Mouse (Mus musculus): ENCODE data around the gene Gm20388.

The Gm20388 gene

DNA sequence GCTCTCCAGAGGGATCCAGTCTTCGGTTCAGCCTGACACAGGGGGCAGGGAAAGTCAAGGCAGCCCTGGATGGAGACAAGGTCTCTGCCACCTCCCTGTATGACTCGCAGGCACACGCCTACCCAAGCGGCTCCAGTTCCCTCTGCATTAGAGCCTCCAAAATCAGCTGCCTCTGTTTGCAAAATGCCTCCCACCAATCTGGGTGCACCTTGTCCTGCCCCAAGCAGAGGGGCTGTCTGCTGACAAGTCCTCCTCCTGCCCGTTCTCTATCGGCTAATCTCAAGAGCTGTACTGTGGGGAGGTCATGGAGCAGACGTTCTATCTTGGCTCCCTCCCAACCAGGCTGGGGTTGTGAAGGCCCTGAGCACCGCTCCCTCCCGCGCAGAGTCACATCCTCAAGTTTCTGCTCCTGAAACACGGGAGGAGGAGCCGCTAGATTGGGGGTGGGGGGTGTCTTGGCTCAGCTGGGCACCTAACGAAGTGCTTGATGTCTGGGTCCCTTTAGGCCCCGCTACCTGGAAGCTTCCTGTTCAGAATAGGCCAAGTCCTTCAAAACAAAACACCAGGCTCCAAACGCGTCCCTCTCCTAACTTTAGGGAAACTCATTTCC is 2564.4 kb downstream of the Gm20388 start:
- peak; percentile 82 for DNase-seq (ENCODE audit: low spot score)

DNA sequence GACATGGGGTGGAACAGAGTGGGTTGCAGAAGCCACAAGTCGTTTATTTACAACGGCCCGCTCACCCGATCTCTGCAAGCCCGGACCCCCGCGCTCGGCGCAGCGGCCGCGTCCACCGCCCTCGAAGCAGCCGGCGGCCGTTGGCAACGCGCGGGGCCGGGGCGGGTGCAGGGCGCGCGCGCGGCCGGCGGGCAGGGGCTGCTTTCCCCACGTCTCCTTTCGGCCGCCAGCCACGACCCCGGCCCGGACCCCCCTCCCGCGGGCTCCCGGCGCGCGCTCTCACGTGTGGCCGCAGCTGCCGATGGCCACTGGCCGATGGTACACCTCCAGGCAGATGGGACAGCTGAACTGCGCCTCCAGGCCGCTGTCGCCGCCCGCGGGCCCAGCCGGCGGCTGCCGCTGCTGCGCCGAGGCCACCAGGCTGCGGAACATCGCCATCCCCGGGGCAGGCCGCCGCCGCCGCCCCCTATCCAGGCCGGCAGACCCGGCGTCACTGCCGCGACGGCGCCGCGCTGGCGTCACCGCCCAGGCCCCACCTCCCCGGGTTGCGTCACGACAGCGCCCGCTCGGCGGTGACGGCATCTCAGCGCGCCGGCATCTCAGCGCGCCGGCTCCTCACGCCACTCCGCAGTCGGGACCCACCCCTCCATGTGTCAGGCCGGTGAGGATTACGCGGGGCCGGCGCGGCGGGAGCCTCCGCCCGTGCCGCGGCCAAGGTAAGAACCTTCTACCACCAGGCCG is 2565.1 kb downstream of the Gm20388 start, which contains the start of the genes Rnf166 and Ctu2:
TSS of gene Rnf166 (minus strand) at position 485 of the 741 bp plus-strand sequence.
TSS of gene Ctu2 (plus strand) at position 564 of the 741 bp plus-strand sequence.
- DNase-seq (ENCODE audit: low spot score) = peak; percentile 84

DNA sequence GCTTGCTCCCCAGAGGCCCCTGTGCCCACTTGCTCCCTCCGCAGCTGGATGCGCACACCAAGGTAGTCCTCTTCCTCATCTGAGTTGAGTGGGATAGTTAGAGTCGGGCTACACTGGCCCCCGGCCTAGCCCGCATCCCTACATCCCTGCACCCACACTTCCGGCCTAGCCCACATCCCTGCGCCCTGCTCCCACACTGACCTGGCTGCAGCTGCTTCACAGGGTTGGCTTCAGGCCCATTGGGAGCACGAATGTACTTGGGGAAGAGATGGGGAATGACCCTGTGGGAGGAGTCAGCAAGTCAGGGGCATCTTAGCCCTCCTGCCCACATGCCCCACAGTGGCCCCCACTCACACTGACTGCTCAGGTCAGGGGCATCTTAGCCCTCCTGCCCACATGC is 2571.8 kb downstream of the Gm20388 start:
- DNase-seq (ENCODE audit: low spot score) = no peak

DNA sequence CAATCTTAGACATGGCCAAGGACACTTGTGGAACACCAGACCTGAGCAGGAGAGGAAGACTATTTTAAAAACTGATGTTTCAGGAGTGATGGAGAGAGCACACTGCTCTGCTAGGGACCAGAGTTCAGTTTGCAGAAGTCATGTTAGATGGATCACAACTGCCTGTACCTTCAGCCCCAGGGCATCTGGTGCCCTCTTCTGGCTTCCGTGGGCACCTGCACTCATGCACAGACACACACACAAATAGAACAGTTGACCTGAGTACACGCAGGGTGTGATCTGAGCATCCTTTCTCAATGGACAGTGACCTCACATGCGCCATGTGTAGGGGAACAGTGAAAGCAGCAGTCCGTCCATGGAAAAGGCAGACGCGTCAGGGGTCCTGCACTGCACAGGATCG is 2573.2 kb downstream of the Gm20388 start:
- no peak for DNase-seq (ENCODE audit: low spot score)

DNA sequence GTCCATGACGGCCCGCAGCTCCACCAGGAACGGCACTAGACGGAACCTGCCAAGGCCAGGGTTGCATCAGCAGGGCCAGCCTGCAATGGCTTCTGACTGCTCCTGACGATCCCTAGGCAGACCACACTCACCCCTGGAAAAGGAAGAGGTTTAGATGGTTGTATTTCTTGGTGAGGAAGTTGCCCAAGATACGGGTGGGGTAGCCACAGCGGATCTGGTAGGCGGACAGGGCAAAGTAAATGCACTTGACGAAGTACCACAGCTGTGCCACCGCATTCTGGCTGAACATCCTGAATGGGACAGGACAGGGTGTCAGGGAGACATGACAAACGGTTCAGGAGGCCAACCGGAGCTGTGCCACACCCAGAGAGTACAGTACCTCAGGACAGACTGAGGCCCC is 2574.2 kb downstream of the Gm20388 start:
- no peak for DNase-seq (ENCODE audit: low spot score)

DNA sequence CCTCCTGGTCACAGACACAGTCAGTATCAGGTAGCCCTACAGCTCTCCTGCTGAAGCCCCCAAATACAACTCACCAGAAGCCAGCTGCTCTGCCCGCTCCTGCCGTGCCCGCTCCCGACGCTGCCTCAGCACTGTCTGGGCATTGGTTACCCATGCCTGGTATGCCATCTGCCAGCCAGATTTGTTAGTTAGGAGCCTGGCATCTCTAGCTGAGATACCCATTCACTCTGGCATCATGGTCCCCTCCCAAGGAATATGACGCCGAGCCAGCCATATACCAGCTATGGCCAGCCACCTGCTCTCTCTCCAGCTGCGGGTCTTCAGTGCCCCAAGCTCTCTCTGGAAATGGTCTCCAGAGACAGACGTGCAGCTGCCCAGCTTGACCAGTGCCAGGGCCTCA is 2577.7 kb downstream of the Gm20388 start:
- no peak for DNase-seq (ENCODE audit: low spot score)

DNA sequence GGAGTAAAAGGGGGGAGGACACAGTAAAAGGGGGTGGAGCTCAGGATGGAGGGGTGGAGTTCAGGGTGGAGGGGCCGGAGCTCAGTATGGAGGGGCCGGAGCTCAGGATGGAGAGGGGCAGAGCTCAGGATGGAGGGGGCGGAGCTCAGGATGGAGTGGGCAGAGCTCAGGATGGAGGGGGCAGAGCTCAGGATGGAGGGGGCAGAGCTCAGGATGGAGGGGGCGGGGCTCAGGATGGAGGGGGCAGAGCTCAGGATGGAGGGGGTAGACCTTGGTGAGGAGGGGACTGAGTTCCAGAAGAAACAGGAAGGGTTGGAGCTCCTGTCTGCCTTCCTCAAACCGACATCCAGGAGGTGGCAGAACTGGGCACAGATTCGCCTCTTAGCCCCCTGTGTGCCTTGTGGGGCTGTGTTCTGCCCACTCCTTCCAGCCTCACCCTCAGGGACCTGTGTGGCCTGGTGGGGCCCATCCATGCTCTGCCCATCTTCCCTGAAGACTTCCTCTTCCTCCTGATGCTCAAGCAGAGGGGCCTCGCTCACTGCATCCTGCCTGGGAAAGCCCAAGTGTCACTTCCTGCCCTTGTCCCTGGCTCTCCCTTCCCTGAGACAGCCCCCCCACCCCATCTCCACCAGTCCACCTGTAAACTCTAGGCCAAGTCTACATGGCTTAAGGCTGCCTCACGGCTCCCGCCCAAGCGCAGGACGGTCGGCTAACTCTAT is 2586.5 kb downstream of the Gm20388 start:
- DNase-seq (ENCODE audit: low spot score) = no peak

DNA sequence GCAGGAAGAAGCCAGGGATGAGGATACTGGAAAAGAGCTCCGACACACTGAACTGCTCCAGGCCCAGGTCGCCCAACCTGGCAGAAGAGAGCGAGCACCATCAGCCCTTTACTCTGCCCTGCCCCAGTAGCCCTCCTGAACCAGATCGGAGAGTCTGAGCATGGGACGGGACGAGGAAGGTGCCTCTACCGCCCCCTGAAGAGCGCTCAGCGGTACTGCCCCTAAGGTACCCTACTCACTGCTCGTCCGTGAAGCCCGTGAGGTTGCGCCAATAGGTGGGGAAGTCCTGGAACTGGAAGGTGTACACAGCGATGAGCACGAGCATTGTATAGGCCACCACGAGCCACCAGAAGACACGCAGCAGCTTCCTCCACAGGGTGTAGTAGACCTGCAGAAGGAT is 2587.3 kb downstream of the Gm20388 start:
- no peak for DNase-seq (ENCODE audit: low spot score)

DNA sequence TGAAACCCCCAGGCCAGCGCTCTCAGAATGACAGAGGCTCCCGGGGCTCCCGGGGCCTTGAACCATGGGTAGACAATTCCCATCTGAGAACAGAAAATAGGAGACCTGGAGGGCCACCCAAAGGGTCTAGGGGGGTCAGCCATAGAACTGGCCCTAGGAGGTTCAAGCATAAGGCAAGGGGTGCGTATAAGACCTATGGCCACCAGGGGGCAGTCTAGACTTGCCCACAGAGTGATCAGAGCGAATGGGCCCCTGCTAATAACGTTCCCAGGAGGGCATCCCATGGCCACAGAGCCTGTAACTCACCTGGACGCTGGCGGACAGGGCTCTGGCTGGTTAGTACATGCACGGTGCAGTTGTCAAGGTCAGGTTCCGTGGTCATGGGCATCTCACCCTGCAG is 2590.2 kb downstream of the Gm20388 start:
- DNase-seq (ENCODE audit: low spot score) = peak; percentile 77

DNA sequence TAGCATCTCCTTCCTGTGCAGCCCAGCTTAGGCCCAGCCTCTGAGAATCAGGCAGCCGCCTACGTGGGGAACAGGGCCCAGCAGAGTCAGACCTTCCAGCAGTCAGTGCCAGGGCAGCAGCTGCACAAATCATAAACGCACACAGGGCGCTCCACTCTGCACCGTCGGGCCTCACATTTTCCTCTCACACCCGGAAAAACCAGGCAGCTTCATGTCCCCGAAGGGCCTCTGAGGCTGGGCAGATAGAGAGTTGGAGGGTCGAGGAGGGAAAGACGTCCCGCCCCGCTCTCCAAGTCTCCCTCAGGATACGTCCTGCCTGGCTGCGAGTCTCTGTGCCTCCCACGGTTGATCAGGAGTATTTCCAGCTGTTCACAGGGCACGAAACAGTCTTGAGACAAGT is 2600.9 kb downstream of the Gm20388 start:
- no peak for DNase-seq (ENCODE audit: low spot score)

DNA sequence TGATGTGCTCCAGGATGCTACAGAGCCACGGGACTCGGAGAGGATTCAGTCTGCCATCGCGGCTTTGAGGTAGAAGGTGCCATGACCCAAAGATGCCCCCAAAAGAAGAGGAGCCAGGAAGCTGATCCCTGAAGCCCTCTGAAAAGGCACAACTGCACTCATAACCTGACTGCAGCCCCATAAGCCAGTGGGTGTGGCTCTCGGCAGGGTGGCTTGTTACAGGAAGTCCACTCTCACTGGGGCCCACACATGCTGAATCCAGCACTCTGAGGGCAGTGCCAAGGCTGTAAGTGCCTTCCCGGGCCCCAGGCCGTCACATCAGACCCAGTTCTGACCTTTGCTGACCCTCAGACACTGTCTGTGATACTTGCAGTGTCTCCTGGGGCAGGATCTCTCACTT is 2601.8 kb downstream of the Gm20388 start:
- DNase-seq (ENCODE audit: low spot score) = no peak

DNA sequence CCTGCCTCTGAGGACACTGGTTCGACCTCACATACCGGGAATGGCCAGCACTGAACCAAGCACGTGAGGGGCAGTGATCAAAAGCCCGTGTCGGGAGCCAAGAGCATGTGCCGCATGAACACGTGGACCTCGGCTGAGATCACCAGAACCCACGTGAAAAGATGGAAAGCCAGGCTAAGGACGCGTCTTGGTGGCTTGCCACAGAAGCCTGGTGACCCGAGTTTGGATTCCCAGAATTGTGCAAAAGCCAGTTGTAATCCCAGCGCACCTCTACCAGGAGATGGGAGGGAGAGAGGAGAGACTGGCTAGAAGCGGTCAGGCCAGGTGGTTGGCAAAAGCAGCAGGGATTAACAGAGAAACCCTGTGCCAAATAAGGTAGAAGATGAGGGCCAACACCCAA is 2605.1 kb downstream of the Gm20388 start:
- no peak for DNase-seq (ENCODE audit: low spot score)

DNA sequence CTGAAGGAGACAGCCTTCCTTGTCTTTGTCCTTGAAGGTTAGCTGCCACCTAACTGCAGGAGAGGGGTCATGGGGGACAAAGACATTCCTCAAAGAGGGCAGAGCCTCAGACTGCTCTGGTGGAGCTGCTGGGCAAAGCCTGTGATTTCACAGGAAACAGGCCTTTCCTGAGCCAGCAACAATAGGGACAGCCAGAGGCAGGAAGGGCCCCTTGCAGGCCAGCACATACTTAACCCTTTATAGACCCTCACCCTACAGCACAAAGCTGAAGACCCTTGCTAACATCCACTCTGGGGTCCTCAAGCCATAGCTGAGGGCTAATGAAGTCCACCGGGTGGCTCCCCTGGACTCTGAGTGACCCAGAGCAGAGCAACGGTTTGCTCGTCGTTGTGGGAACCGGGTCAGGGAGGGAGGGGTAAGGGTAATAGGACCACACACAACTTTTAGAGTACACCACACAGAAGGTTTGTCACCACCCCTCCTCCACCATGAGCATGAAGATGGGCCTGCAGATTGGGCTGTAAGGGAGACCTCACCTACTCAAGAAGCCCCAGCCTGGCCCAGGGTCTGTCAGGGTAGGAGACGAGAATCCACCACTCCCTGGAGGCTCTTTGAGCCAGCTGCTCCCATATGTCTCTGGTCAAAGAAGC is 2607.0 kb downstream of the Gm20388 start:
- no peak for DNase-seq (ENCODE audit: low spot score)

DNA sequence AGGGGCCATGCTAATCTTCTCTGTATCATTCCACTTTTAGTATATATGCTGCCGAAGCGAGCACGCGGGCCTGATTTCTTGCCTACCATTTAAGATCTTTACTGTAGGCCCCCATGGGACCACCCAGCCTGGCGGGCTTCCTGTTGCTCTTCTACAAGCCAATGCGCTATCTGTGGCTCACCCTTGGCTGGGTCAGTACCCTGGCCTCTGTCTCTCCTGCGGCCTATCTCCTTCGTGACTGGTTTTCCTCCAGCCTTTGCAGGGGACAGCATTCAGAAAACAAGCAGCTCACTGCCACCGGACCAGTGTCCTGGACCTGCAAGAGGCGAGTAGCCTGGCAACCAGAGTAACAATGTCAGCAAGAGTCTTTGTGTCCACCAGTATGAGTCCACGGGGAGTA is 2610.0 kb downstream of the Gm20388 start:
- DNase-seq (ENCODE audit: low spot score) = no peak

DNA sequence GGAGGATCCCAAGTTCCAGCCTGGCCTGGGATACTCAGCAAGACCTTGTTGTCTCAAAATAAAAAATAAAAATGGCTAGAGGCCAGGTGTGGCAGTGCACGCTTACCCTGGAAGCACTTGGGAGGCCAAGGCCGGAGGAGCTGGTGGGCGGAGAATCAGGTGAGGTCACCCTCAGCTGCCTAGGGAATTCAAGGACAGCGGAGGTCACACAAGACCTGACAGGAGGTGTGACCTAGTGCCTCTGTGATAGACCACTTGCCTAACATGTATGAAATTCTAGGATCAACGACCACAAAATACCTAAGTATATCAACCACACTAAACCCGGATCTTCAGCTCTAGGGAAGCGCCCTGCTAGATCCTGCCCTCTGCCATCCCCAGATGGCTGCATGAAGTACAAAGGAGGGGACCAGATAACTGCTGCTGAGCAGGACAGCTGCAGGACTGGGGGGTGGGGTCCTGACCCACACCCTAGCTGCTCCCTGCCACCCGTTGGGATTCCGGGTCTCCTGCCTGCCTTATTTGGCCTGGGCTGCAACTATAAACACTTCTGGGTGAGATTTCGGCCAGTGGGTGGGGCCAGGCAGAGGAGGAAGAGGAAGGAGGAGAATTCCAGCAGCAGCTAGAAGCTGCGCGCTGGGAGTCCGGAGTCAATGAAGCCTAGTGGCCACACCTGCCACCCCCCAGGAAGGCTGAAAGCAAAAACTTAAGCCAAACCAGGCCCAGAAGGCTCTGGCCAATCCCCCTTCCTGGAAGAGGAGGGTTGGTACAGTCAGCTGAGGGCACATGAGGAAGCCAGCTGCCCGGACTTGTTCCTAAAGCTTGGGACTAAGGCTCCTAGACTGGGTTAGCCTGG is 2612.4 kb downstream of the Gm20388 start:
- peak; percentile 46 for DNase-seq (ENCODE audit: low spot score)

DNA sequence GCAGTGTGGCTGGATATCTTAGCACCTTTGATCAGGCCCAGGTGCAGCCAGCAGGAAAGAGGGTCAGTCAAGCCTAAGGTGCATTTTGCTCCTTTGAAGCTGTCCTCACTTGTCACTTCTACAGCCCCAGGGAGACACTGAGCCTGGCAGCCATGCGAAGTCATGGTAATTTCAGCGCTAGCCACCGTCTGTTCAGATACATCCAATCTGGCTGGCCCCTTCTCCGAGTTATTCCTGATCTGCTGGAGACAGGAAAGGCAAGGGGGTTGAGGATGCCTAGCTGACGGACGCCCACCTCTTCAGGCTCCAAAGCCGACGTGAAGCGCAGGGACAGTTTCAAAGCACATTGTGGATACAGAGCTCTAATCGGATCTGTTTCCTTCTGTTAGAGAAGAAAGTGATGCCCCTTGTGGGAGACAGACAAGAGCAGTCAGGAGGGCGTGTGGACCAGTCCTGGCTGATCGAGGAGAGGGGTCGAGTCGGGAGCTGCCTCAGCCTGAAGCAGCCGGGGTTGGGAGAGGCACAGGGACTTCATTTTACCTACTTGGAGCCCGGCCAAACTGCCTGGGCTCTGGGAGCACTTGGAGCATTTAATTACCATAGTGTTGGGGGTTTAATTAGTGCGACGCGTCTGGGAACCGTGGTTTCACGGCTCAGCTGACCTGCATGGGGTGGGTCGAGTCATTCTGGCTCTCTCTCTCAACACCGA is 2613.2 kb downstream of the Gm20388 start:
- peak; percentile 70 for DNase-seq (ENCODE audit: low spot score)

DNA sequence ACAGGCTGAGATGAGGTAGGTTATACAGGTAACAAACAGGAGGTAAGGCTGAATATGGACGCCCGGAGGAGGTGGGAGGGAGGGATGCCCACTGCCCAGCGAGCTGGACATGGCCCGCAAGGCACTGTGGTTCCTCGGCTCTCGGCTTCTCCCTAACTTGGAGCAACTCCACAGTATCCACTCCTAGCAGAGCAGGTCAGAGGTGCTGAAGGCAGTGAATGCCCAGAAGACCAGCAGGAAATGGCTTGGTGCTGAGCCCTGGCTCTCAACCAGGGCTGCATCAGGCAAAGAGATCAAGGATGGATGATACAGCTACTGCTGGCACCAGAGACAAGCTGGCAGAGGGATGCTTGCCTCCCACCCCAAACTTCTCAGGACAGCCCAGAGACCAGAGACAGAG is 2613.9 kb downstream of the Gm20388 start:
- DNase-seq (ENCODE audit: low spot score) = peak; percentile 76

DNA sequence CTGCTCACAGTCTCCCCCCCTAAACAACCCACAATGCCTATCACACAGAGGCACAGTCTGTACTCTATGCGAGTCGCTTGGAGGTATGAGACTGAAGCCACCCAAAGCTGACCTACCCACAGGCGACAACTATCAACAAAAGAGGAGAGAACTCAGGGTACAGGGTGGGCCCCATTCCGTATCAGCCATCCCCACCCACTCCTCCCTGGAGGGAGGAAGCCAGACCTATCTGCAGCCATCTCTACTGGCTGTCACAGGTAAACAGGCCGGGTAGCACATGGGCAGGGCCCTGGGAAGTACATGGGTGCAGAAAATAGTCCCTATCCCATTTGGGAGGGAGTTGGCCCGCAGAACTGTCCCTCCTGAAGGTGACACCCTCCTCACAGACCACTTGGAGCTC is 2614.4 kb downstream of the Gm20388 start:
- DNase-seq (ENCODE audit: low spot score) = no peak

DNA sequence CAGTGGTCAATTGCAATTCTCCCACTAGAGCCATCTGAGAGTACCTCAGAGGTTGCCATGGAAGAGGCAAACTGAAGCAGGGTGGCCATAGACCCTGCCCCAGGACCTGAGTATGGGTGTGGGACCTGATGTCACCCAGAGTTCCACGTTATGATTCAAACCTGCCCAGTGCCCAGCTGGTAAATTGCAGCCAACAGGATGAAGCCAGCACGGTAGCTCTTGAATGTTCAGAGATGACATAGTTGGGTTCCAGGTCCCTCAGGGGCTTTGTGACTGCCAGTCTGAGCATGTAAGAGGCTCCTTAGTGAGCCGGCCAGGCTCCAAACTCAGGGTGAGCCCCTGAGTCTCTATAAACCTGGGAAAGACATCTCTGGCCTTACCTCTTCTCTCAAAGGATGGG is 2615.4 kb downstream of the Gm20388 start:
- no peak for DNase-seq (ENCODE audit: low spot score)

DNA sequence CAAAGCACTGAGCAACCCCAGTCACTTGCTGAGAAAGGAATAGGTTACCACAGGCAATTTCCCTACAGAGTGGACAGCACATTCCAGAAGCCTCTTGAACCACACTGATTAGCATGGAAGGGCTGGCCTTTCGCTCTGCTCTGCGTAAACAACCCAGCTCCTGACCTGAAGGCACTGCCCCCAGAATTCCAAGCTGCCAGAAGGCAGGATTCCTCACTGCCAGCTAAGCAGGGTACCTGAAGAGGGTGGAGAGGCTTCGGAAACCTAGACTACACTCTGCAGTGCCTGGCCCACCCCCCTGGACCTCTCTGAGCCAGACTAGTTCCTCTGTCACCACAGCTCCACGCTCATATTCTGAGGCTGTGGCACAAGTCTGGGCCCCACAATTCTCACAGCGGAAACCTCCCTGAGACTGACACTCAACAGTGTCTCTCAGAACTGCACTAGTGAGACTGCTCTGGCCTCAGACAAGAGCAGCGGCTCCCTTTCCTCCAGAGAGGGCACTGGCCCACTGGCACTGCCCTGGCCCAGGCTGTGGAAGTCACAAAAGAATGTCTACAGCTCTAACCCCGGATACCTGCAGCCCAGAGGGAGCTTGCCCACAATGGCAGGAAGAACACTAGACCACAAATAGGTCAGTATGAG is 2616.0 kb downstream of the Gm20388 start:
- DNase-seq (ENCODE audit: low spot score) = peak; percentile 26

DNA sequence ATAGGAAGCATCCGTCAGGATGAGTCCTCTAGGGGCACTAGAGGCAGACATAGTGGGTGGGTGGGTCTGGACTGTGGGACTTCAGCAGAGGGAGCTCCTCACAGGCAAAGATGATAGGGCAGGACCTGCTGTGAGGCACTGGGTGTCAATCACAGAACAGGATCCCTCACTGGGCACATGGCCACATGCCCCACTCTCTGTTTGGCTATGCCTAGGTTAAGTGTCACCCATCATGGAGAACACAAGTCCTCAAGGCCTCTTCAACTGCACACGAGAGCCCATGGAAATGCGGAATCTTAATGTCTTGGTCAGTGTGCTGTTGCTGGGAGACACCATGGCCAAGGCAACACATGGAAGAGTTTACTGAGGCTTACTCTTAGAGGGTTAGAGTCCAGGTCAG is 2617.3 kb downstream of the Gm20388 start:
- DNase-seq (ENCODE audit: low spot score) = no peak

Data from adipocyte (in vitro differentiated cells).